Mouse (Mus musculus): Measurements from ENCODE around the gene Khdc1a.

DNA sequence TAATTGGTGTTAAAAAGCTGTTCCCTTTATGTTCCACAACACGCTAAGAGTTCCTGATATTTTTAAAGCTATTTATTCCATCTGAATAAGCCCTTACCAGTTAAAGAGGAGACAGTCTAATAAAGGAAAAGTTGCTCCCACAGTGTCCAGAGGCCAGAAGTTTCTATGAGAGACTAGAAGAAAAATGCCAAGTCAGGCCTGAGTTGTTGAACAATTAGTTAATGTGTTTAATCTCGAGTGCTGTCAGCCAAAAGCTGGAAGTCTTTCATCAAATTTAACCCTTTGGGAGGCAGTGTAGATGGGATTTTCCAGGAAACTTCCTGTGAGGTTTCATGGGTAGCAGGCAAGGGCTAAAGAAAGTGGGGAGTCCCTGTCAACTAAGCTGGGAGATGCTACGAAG is 49.6 kb upstream of the Khdc1a start:
- no peak for TF ChIP-seq CTCF (IDR thresholded peaks at IDR 0.05; ENCODE audit: borderline replicate concordance, insufficient read depth, low read length)
- TF ChIP-seq POLR2A (IDR thresholded peaks at IDR 0.05; ENCODE audit: low read depth, low read length), result no peak
